Mouse (Mus musculus) hindbrain, embryonic 10.5 days (tissue): ENCODE results near the gene Fam53b. TPM values are rescaled to one million over a fixed set of nuclear protein-coding genes. Genes with fewer than 3 reads are reported as not detected.

Experiments used
- DNase-seq: peaks from one replicate; pipeline ENCODE4 v3.0.0-alpha.2; 2017; ENCODE audit warnings: low spot score
- H3K27ac ChIP-seq: fragments of 300-500 bp; sonication (generic); 2 replicates; pipeline ENCODE4 v1.5.1; 2016; ENCODE audit warnings: mild to moderate bottlenecking, moderate library complexity
- H3K27me3 ChIP-seq: fragments of 300-500 bp; sonication (generic); 2 replicates; pipeline ENCODE4 v1.6.1; 2016; ENCODE audit warnings: mild to moderate bottlenecking; ENCODE audit not compliant: poor library complexity, insufficient read depth, severe bottlenecking
- H3K36me3 ChIP-seq: fragments of 300-500 bp; sonication (generic); 2 replicates; pipeline ENCODE4 v1.6.1; 2016; ENCODE audit warnings: mild to moderate bottlenecking, moderate library complexity
- H3K4me1 ChIP-seq: fragments of 300-500 bp; sonication (generic); replicated peaks from 2 replicates; pipeline ENCODE4 v1.6.1; 2016; ENCODE audit warnings: mild to moderate bottlenecking
- H3K4me3 ChIP-seq: fragments of 300-500 bp; sonication (generic); 2 replicates; pipeline ENCODE4 v1.5.1; 2016; ENCODE audit warnings: mild to moderate bottlenecking, moderate library complexity
- H3K9me3 ChIP-seq: fragments of 300-500 bp; sonication (generic); 2 replicates; pipeline ENCODE4 v1.6.1; 2016; ENCODE audit warnings: mild to moderate bottlenecking, moderate library complexity
- WGBS: fragments of 180-500 bp; shearing (Covaris S2); methylation state at CpG from one replicate; pipeline ENCODE4 v1.1.7; 2016; 5-methylcytosine and 5-hydroxymethylcytosine counted together
- polyA plus RNA-seq: library from polyadenylated mRNA; unstranded; fragments of >200 nt; fragmentation: Nextera tagmentation; extraction: Ambion mirVana; gene quantifications from 2 replicates; pipeline ENCODE4 v1.2.1, GENCODE M21; 2016

Fam53b gene
- polyA plus RNA-seq, 1 experiment from 2014 or later, result 27.7 TPM

GRCm38 (mm10) chr7:132778630-132779029, 35.1 kb downstream of the Fam53b start:
- H3K4me3 ChIP-seq, result no peak overlapping the region
- 0 out of 2 replicates have a peak overlapping the region, but pooled peaks have one; percentile 12 for H3K27ac ChIP-seq
- WGBS, result 93% methylated on average over 13 of the region's 13 CpGs
- peaks cover 32% of the 10 kb centered on the region for H3K4me1 ChIP-seq
- H3K9me3 ChIP-seq, result no peaks in the 10 kb centered on the region
- H3K27me3 ChIP-seq, result no peaks in the 10 kb centered on the region
- no peak for DNase-seq
- peaks cover 35% of the 10 kb centered on the region for H3K36me3 ChIP-seq

DNA sequence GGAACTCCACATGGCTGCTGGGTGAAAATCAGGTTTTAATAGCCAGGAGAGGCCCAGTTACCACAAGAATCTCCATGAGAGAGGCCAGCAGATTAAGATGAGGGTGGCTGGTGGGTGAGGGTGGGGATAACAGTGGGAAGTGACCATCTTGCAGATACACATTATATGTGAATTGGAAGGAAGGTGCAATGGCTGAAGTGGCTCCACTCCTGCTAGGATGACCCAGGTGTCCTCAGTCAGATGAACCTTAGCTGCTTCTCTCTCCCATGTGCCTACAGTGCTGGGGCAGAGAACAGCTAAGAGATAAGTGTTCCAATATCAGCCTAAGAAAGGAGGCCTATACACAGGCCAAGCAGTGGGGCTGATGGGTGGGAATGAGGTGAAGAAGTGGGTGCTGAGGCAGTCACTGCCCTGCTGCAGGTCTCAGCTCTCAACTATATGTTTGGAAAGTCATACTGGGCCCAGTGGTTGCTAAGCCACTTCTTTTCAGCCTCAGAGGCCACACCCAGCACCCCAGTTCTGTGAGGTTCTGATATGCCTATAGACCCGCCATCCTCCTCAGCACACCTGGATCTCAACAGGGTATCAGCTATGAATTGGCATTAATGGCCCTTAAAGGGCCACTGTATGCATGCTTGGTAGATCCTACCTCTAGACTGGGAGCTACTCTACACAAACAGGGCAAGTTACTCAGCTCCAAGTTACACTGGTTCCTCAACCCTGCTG, 35.8 kb downstream of the Fam53b start:
- 84% methylated on average over 1 of the region's 1 CpGs for WGBS
- Histone ChIP-seq H3K36me3 (peaks cover 43% of the 10 kb centered on the region), H3K4me3 (no peak overlapping the region), H3K27ac (no peak overlapping the region), H3K27me3 (no peaks in the 10 kb centered on the region), H3K9me3 (no peaks in the 10 kb centered on the region), H3K4me1 (peaks cover 32% of the 10 kb centered on the region)
- no peak for DNase-seq

- H3K4me1 ChIP-seq, result peaks cover 31% of the 10 kb centered on the region
- peaks cover 50% of the 10 kb centered on the region for H3K36me3 ChIP-seq
- no peak overlapping the region for H3K4me3 ChIP-seq
- H3K27ac ChIP-seq, result peak overlapping the region; percentile 14; the same call in 1 of the 2 replicates
- H3K27me3 ChIP-seq, result no peaks in the 10 kb centered on the region
- DNase-seq, result no peak
- H3K9me3 ChIP-seq, result no peaks in the 10 kb centered on the region
- 89% methylated on average over 7 of the region's 7 CpGs for WGBS
These were observed 36.6 kb downstream of the Fam53b start for GRCm38 (mm10) chr7:132777117-132777516.

- DNase-seq, result no peak
- H3K4me3 ChIP-seq, result no peak overlapping the region
- no peak overlapping the region for H3K27ac ChIP-seq
- 91% methylated on average over 7 of the region's 7 CpGs for WGBS
- H3K4me1 ChIP-seq, result peaks cover 27% of the 10 kb centered on the region
- H3K9me3 ChIP-seq, result no peaks in the 10 kb centered on the region
- peaks cover 56% of the 10 kb centered on the region for H3K36me3 ChIP-seq
- no peaks in the 10 kb centered on the region for H3K27me3 ChIP-seq
These were observed 37.2 kb downstream of the Fam53b start for GRCm38 (mm10) chr7:132776338-132777111.

GRCm38 (mm10) chr7:132775922-132776321, 37.8 kb downstream of the Fam53b start:
- Histone ChIP-seq H3K36me3 (peaks cover 60% of the 10 kb centered on the region), H3K27me3 (no peaks in the 10 kb centered on the region), H3K9me3 (no peaks in the 10 kb centered on the region), H3K4me3 (no peak overlapping the region), H3K4me1 (peaks cover 21% of the 10 kb centered on the region), H3K27ac (no peak overlapping the region)
- no peak for DNase-seq
- 96% methylated on average over 10 of the region's 10 CpGs for WGBS

DNA sequence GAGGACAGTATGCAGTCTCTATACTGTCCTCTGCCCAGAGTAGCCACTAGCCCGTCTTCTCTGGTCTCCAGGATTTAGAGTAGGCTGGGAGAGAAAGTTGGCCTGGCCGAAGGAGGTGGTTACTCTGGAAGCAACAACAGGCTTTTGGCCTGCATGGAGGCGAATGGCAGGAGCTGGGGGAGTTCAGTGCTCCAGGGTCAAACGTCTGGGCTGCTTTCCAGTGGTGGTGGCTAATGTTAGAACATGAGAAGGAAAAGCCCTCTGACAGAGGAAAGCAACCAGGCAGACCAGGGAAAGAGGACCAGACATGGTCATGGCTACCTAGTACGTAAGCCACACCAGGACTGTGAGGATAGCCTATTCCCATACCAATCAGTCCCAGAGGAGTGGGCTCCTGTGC, 38.4 kb downstream of the Fam53b start:
- Histone ChIP-seq H3K27me3 (no peaks in the 10 kb centered on the region), H3K4me1 (peaks cover 15% of the 10 kb centered on the region), H3K9me3 (no peaks in the 10 kb centered on the region), H3K36me3 (peaks cover 66% of the 10 kb centered on the region), H3K4me3 (no peak overlapping the region), H3K27ac (no peak overlapping the region)
- WGBS, result 93% methylated on average over 5 of the region's 5 CpGs
- no peak for DNase-seq

DNA sequence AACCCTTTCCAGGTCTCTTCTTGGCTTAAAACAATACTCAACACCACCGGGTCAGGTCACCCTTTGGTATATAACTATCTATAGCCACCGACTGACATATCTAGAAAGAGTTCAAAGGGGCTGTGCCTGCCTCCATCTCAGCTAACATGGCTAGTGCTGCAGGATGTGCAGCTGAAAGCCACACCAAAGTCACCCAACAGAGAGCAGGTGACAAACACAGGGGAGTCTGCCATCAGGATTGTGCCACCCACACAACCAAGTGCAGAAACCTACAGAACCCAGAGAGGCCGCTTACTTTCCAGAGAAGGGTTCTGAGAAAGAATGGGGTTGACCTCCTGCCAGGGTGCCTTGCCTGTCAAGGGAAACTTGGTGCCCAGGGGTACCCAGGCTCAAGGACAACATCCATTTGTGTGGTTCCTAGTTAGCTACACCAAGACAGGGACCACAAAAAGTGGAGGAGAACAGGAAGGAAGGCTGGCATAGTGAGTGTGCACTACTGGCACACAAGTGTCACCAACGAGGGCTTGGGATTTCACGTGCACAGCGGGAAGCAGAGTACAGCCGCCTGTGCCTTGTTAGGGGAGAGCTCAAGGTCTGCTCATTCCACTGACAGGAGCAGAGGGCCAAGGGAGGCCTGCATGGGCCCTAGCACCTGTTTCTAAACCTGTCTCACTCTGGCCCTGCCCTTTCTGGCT, 40.5 kb downstream of the Fam53b start:
- WGBS, result 87% methylated on average over 7 of the region's 7 CpGs
- Histone ChIP-seq H3K27ac (no peak overlapping the region), H3K36me3 (peaks cover 74% of the 10 kb centered on the region), H3K4me1 (peaks cover 16% of the 10 kb centered on the region), H3K4me3 (no peak overlapping the region), H3K9me3 (no peaks in the 10 kb centered on the region), H3K27me3 (no peaks in the 10 kb centered on the region)
- no peak for DNase-seq

DNA sequence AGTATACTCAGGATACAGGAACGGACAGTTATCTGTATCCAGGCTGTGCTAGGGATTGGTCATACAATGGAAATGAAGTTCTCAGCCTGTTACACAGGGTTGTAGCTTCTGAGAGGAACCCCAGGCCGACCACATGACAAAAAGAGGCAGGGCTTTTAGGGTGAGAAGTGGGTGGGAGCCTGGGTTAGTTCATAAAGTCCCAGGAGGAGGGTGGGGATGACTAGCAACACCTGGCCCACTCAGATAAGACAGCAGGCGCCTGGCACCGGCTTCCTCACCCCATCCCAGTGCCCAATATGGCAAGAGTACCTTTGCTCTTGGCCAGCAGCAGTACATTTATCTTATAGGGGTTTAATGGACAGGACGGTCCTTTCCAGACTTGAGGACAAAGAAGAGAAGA, 41.2 kb downstream of the Fam53b start:
- Histone ChIP-seq H3K36me3 (peaks cover 66% of the 10 kb centered on the region), H3K4me3 (no peak overlapping the region), H3K4me1 (peaks cover 22% of the 10 kb centered on the region), H3K9me3 (no peaks in the 10 kb centered on the region), H3K27me3 (no peaks in the 10 kb centered on the region), H3K27ac (no peak overlapping the region)
- no peak for DNase-seq
- WGBS, result 88% methylated on average over 5 of the region's 5 CpGs

DNA sequence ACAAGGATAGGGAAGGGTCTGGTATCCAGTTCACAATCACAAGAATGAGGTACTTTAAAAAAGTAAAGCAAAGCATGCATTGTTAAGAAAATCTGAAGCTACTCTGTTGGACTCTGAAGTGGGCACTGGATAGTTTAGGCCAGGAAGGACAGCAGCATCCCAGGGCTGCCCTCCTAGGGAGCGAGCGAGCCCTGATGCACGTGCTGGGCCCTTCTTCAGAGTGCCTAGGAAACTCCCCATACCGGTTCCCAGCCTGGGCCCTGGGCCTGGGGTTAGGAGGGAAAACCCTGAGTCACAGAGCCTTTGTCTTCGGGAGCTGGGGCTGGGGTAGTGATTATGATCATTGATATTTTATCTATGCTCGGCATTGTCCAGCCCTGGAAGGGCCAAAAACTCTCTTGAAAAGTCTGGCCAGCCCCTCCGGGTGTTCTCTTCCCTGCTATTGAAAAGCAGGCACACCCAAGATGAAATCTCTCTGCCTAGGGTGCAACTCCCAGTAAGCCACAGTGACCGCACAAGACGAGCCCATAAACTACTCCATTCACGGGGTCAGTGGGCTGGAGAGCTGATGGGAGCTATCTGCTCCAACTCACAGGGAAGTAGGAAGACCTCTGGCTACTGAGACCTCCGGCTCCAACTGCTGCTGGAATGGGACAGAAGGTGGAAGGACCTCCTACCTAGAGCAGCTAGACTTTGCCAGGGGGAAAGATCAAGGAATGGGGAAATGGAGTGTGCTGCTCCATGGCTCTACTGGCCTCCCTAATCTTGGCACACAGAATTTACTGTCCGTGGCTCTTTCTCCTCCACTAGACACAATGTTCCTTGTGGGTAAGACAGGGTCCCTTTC, 45.0 kb downstream of the Fam53b start:
- peaks cover 64% of the 10 kb centered on the region for H3K36me3 ChIP-seq
- WGBS, result 84% methylated on average over 12 of the region's 12 CpGs
- no peak overlapping the region for H3K4me3 ChIP-seq
- H3K4me1 ChIP-seq, result peaks cover 30% of the 10 kb centered on the region
- H3K9me3 ChIP-seq, result no peaks in the 10 kb centered on the region
- H3K27ac ChIP-seq, result peak overlapping the region; percentile 53
- H3K27me3 ChIP-seq, result no peaks in the 10 kb centered on the region
- DNase-seq, result no peak

GRCm38 (mm10) chr7:132767999-132768370, 45.7 kb downstream of the Fam53b start:
- Histone ChIP-seq H3K27ac (0 out of 2 replicates have a peak overlapping the region, but pooled peaks have one; percentile 53), H3K4me3 (no peak overlapping the region), H3K27me3 (no peaks in the 10 kb centered on the region), H3K9me3 (no peaks in the 10 kb centered on the region), H3K36me3 (peaks cover 64% of the 10 kb centered on the region), H3K4me1 (peaks cover 30% of the 10 kb centered on the region)
- no peak for DNase-seq
- 84% methylated on average over 4 of the region's 4 CpGs for WGBS

GRCm38 (mm10) chr7:132767233-132767998, 46.3 kb downstream of the Fam53b start:
- H3K27ac ChIP-seq, result peak overlapping the region; percentile 53; the same call in 1 of the 2 replicates
- no peaks in the 10 kb centered on the region for H3K27me3 ChIP-seq
- H3K4me1 ChIP-seq, result peaks cover 30% of the 10 kb centered on the region
- H3K9me3 ChIP-seq, result no peaks in the 10 kb centered on the region
- H3K36me3 ChIP-seq, result peaks cover 60% of the 10 kb centered on the region
- WGBS, result 64% methylated on average over 12 of the region's 12 CpGs
- H3K4me3 ChIP-seq, result no peak overlapping the region
- no peak for DNase-seq
